Mouse (Mus musculus) hindbrain, embryonic 13.5 days (tissue): ENCODE measurements at regions not wholly inside any gene's neighbourhood (a gene's known extent, or its start where the extent isn't known, plus 50 kb on each side); places are given as distances from the start of the nearest gene placed in this dataset.

Source experiments
- ATAC-seq: fragments of 200-750 bp; cut with Nextera tagmentation; 2 replicates; pipeline ENCODE4 v1.8.0; 2017; ENCODE audit warnings: moderate TSS enrichment; ENCODE audit not compliant: low FRiP score
- H3K27ac ChIP-seq: fragments of 300-500 bp; sonication (generic); 2 replicates; pipeline ENCODE4 v1.5.1; 2015; ENCODE audit warnings: inconsistent platforms, mild to moderate bottlenecking, moderate library complexity
- H3K27me3 ChIP-seq: fragments of 300-500 bp; sonication (generic); 2 replicates; pipeline ENCODE4 v1.6.1; 2015; ENCODE audit warnings: mild to moderate bottlenecking, inconsistent platforms
- H3K36me3 ChIP-seq: fragments of 300-500 bp; sonication (generic); 2 replicates; pipeline ENCODE4 v1.6.1; 2015; ENCODE audit warnings: mild to moderate bottlenecking, inconsistent platforms
- H3K4me1 ChIP-seq: fragments of 300-500 bp; sonication (generic); replicated peaks from 2 replicates; pipeline ENCODE4 v1.6.1; 2015; ENCODE audit warnings: inconsistent platforms
- H3K4me2 ChIP-seq: fragments of 300-500 bp; sonication (generic); 2 replicates; pipeline ENCODE4 v1.6.1; 2015; ENCODE audit warnings: inconsistent platforms, mild to moderate bottlenecking, moderate library complexity
- H3K4me3 ChIP-seq: fragments of 300-500 bp; sonication (generic); 2 replicates; pipeline ENCODE4 v1.5.1; 2015; ENCODE audit warnings: mild to moderate bottlenecking, inconsistent platforms
- H3K9ac ChIP-seq: fragments of 300-500 bp; sonication (generic); 2 replicates; pipeline ENCODE4 v1.6.1; 2015; ENCODE audit warnings: mild to moderate bottlenecking, inconsistent platforms
- H3K9me3 ChIP-seq: fragments of 300-500 bp; sonication (generic); 2 replicates; pipeline ENCODE4 v1.6.1; 2016; ENCODE audit warnings: inconsistent platforms
- WGBS: fragments of 180-500 bp; shearing (Covaris S2); methylation state at CpG from one replicate; pipeline ENCODE4 v1.1.7; 2015; 5-methylcytosine and 5-hydroxymethylcytosine counted together

GRCm38 (mm10) chr15:87411978-87412377 is 132.1 kb upstream of the Fam19a5 start:
- Histone ChIP-seq H3K27me3 (no peaks in the 10 kb centered on the region), H3K9ac (no peak overlapping the region), H3K4me1 (no peaks in the 10 kb centered on the region), H3K36me3 (no peaks in the 10 kb centered on the region), H3K27ac (no peak overlapping the region), H3K4me2 (no peak overlapping the region), H3K4me3 (no peak overlapping the region), H3K9me3 (no peaks in the 10 kb centered on the region)
- 67% methylated on average over 12 of the region's 12 CpGs for WGBS
- ATAC-seq: no peak

GRCm38 (mm10) chr15:87415996-87416395 is 128.1 kb upstream of the Fam19a5 start:
- Histone ChIP-seq H3K27ac (no peak overlapping the region), H3K9me3 (no peaks in the 10 kb centered on the region), H3K9ac (no peak overlapping the region), H3K4me1 (no peaks in the 10 kb centered on the region), H3K4me3 (no peak overlapping the region), H3K27me3 (no peaks in the 10 kb centered on the region), H3K36me3 (no peaks in the 10 kb centered on the region), H3K4me2 (no peak overlapping the region)
- ATAC-seq: no peak
- WGBS: 90% methylated on average over 7 of the region's 7 CpGs

- 81% methylated on average over 4 of the region's 4 CpGs for WGBS
- Histone ChIP-seq H3K9me3 (no peaks in the 10 kb centered on the region), H3K27me3 (no peaks in the 10 kb centered on the region), H3K9ac (no peak overlapping the region), H3K36me3 (no peaks in the 10 kb centered on the region), H3K4me2 (no peak overlapping the region), H3K27ac (no peak overlapping the region), H3K4me1 (no peaks in the 10 kb centered on the region), H3K4me3 (no peak overlapping the region)
- no peak for ATAC-seq
Observed at GRCm38 (mm10) chr15:87421743-87422142, 122.4 kb upstream of the Fam19a5 start.

GRCm38 (mm10) chr15:87433306-87433705 is 110.8 kb upstream of the Fam19a5 start:
- 89% methylated on average over 6 of the region's 6 CpGs for WGBS
- no peak for ATAC-seq
- Histone ChIP-seq H3K9ac (no peak overlapping the region), H3K4me1 (no peaks in the 10 kb centered on the region), H3K27ac (no peak overlapping the region), H3K4me3 (no peak overlapping the region), H3K9me3 (no peaks in the 10 kb centered on the region), H3K27me3 (no peaks in the 10 kb centered on the region), H3K4me2 (no peak overlapping the region), H3K36me3 (no peaks in the 10 kb centered on the region)

- H3K9me3 ChIP-seq: no peaks in the 10 kb centered on the region
- no peaks in the 10 kb centered on the region for H3K4me1 ChIP-seq
- 95% methylated on average over 12 of the region's 12 CpGs for WGBS
- H3K4me2 ChIP-seq: no peak overlapping the region
- H3K4me3 ChIP-seq: no peak overlapping the region
- H3K36me3 ChIP-seq: no peaks in the 10 kb centered on the region
- ATAC-seq: no peak
- H3K9ac ChIP-seq: no peak overlapping the region
- H3K27me3 ChIP-seq: no peaks in the 10 kb centered on the region
- H3K27ac ChIP-seq: no peak overlapping the region
Observed at GRCm38 (mm10) chr15:87433901-87434300, 110.2 kb upstream of the Fam19a5 start.

GRCm38 (mm10) chr15:87435566-87435965 is 108.5 kb upstream of the Fam19a5 start:
- no peaks in the 10 kb centered on the region for H3K4me1 ChIP-seq
- H3K36me3 ChIP-seq: no peaks in the 10 kb centered on the region
- ATAC-seq: no peak
- H3K4me3 ChIP-seq: no peak overlapping the region
- H3K4me2 ChIP-seq: no peak overlapping the region
- WGBS: 98% methylated on average over 2 of the region's 2 CpGs
- no peak overlapping the region for H3K9ac ChIP-seq
- no peak overlapping the region for H3K27ac ChIP-seq
- H3K9me3 ChIP-seq: no peaks in the 10 kb centered on the region
- no peaks in the 10 kb centered on the region for H3K27me3 ChIP-seq

- no peak overlapping the region for H3K27ac ChIP-seq
- WGBS: 78% methylated on average over 5 of the region's 5 CpGs
- H3K9me3 ChIP-seq: no peaks in the 10 kb centered on the region
- H3K9ac ChIP-seq: no peak overlapping the region
- no peak for ATAC-seq
- no peaks in the 10 kb centered on the region for H3K27me3 ChIP-seq
- H3K4me2 ChIP-seq: no peak overlapping the region
- no peak overlapping the region for H3K4me3 ChIP-seq
- no peaks in the 10 kb centered on the region for H3K36me3 ChIP-seq
- H3K4me1 ChIP-seq: no peaks in the 10 kb centered on the region
Observed at GRCm38 (mm10) chr15:87437611-87438010, 106.5 kb upstream of the Fam19a5 start.

- 28% methylated on average over 1 of the region's 1 CpGs for WGBS
- no peaks in the 10 kb centered on the region for H3K36me3 ChIP-seq
- H3K4me1 ChIP-seq: no peaks in the 10 kb centered on the region
- no peak overlapping the region for H3K4me3 ChIP-seq
- H3K9me3 ChIP-seq: no peaks in the 10 kb centered on the region
- ATAC-seq: no peak
- no peak overlapping the region for H3K9ac ChIP-seq
- no peak overlapping the region for H3K27ac ChIP-seq
- no peaks in the 10 kb centered on the region for H3K27me3 ChIP-seq
- H3K4me2 ChIP-seq: no peak overlapping the region
Observed at GRCm38 (mm10) chr15:87458932-87459331, 85.2 kb upstream of the Fam19a5 start.

GRCm38 (mm10) chr15:87476247-87476646 is 67.9 kb upstream of the Fam19a5 start:
- no peak overlapping the region for H3K9ac ChIP-seq
- no peaks in the 10 kb centered on the region for H3K9me3 ChIP-seq
- WGBS: 53% methylated on average over 11 of the region's 11 CpGs
- H3K4me2 ChIP-seq: no peak overlapping the region
- H3K4me3 ChIP-seq: no peak overlapping the region
- H3K27me3 ChIP-seq: no peaks in the 10 kb centered on the region
- no peak overlapping the region for H3K27ac ChIP-seq
- no peak for ATAC-seq
- H3K4me1 ChIP-seq: no peaks in the 10 kb centered on the region
- H3K36me3 ChIP-seq: no peaks in the 10 kb centered on the region

- no peaks in the 10 kb centered on the region for H3K36me3 ChIP-seq
- 86% methylated on average over 14 of the region's 14 CpGs for WGBS
- no peaks in the 10 kb centered on the region for H3K4me1 ChIP-seq
- no peak overlapping the region for H3K9ac ChIP-seq
- no peak overlapping the region for H3K4me3 ChIP-seq
- H3K9me3 ChIP-seq: no peaks in the 10 kb centered on the region
- no peak overlapping the region for H3K4me2 ChIP-seq
- no peaks in the 10 kb centered on the region for H3K27me3 ChIP-seq
- H3K27ac ChIP-seq: no peak overlapping the region
- ATAC-seq: no peak
Observed at GRCm38 (mm10) chr15:87476862-87477490, 67.1 kb upstream of the Fam19a5 start.

- H3K4me3 ChIP-seq: no peak overlapping the region
- no peaks in the 10 kb centered on the region for H3K36me3 ChIP-seq
- ATAC-seq: no peak
- H3K27me3 ChIP-seq: no peaks in the 10 kb centered on the region
- H3K4me2 ChIP-seq: no peak overlapping the region
- WGBS: 79% methylated on average over 3 of the region's 3 CpGs
- H3K4me1 ChIP-seq: peaks cover 10% of the 10 kb centered on the region
- no peak overlapping the region for H3K9ac ChIP-seq
- no peaks in the 10 kb centered on the region for H3K9me3 ChIP-seq
- H3K27ac ChIP-seq: no peak overlapping the region
Observed at GRCm38 (mm10) chr15:87480758-87481157, 63.3 kb upstream of the Fam19a5 start.
